Mouse (Mus musculus) MEL (cell line): ENCODE results near the gene Gm32742. TPM values are rescaled to one million over a fixed set of nuclear protein-coding genes. Genes with fewer than 3 reads are reported as not detected.

Experiments used
- DNase-seq: peaks from one replicate; pipeline ENCODE4 v3.0.0; 2011; ENCODE audit warnings: low read depth, low spot score
- H3K27ac ChIP-seq: 2 replicates; pipeline ENCODE4 v1.5.1; 2012; ENCODE audit warnings: low read depth, mild to moderate bottlenecking, control low read depth, low read length, moderate library complexity; ENCODE audit not compliant: control insufficient read depth
- H3K27me3 ChIP-seq, 2 experiments: fragments of 150-350 bp in 1 of 2; sonication (generic) in 1 of 2; 2 replicates each; pipeline ENCODE4 v1.6.1; 2012; ENCODE audit warnings: low read length in 2 of 2, mild to moderate bottlenecking in 2 of 2, improper control_type of control experiment in 1 of 2, moderate library complexity in 1 of 2; ENCODE audit not compliant: insufficient read depth in 2 of 2, control insufficient read depth in 1 of 2
- H3K36me3 ChIP-seq, 2 experiments: 2 replicates each; pipeline ENCODE4 v1.6.1; 2012 to 2014; ENCODE audit warnings: low read length in 2 of 2, improper control_type of control experiment in 1 of 2, inconsistent platforms in 1 of 2, mild to moderate bottlenecking in 1 of 2; ENCODE audit not compliant: insufficient read depth in 2 of 2, control insufficient read depth in 1 of 2
- H3K4me1 ChIP-seq, 2 experiments: fragments of 150-350 bp in 1 of 2; sonication (generic) in 1 of 2; 2 replicates each; pipeline ENCODE4 v1.6.1; 2012; ENCODE audit warnings: low read length in 2 of 2, improper control_type of control experiment in 1 of 2, mild to moderate bottlenecking in 1 of 2; ENCODE audit not compliant: insufficient read depth in 2 of 2, control insufficient read depth in 1 of 2
- H3K4me3 ChIP-seq, 2 experiments: fragments of 150-350 bp in 1 of 2; sonication (generic) in 1 of 2; 2 replicates each; pipeline ENCODE4 v1.5.1; 2012; ENCODE audit warnings: low read depth in 2 of 2, low read length in 2 of 2, mild to moderate bottlenecking in 2 of 2, moderate library complexity in 2 of 2, control low read depth in 1 of 2, improper control_type of control experiment in 1 of 2; ENCODE audit not compliant: control insufficient read depth in 1 of 2, insufficient read depth in 1 of 2
- H3K79me2 ChIP-seq: 2 replicates; pipeline ENCODE4 v1.6.1; 2012; ENCODE audit warnings: mild to moderate bottlenecking, low read length, moderate library complexity; ENCODE audit not compliant: control insufficient read depth, poor library complexity, insufficient read depth
- H3K9ac ChIP-seq: 2 replicates; pipeline ENCODE4 v1.6.1; 2012; ENCODE audit warnings: low read depth, mild to moderate bottlenecking, control low read depth, low read length, moderate library complexity; ENCODE audit not compliant: control insufficient read depth, poor library complexity, severe bottlenecking
- H3K9me3 ChIP-seq: fragments of 150-350 bp; sonication (generic); replicated peaks from 2 replicates; pipeline ENCODE4 v1.6.1; 2012; ENCODE audit warnings: mild to moderate bottlenecking, low read length, improper control_type of control experiment, moderate library complexity; ENCODE audit not compliant: insufficient read depth
- CHD2 ChIP-seq: IDR thresholded peaks from 2 replicates; pipeline ENCODE4 v1.6.1; 2011; ENCODE audit warnings: low read length, improper control_type of control experiment
- CTCF ChIP-seq, 3 experiments: IDR thresholded peaks in 2 of 3; conservative IDR thresholded peaks in 1 of 3; 2 replicates each; pipeline ENCODE4 v1.5.1; 2011 to 2012; ENCODE audit warnings: low read length in 3 of 3, low read depth in 2 of 3, mild to moderate bottlenecking in 2 of 3, improper control_type of control experiment in 1 of 3, inconsistent platforms in 1 of 3, mixed read lengths in 1 of 3, moderate library complexity in 1 of 3; ENCODE audit not compliant: control insufficient read depth in 1 of 3, insufficient read depth in 1 of 3, poor library complexity in 1 of 3, severe bottlenecking in 1 of 3
- E2F4 ChIP-seq: IDR thresholded peaks from 2 replicates; pipeline ENCODE4 v1.6.1; 2011; ENCODE audit warnings: low read depth, low read length, improper control_type of control experiment, borderline replicate concordance
- EP300 ChIP-seq, 2 experiments: IDR thresholded peaks; 2 replicates each; pipeline ENCODE4 v1.6.1; 2011; ENCODE audit warnings: improper control_type of control experiment in 2 of 2, low read length in 2 of 2, low read depth in 1 of 2, mild to moderate bottlenecking in 1 of 2
- GABPA ChIP-seq: IDR thresholded peaks from 2 replicates; pipeline ENCODE4 v1.6.1; 2012; ENCODE audit warnings: low read depth, mild to moderate bottlenecking, inconsistent platforms, low read length, improper control_type of control experiment, moderate library complexity
- JUND ChIP-seq: IDR thresholded peaks from 2 replicates; pipeline ENCODE4 v1.6.1; 2011; ENCODE audit warnings: low read depth, mild to moderate bottlenecking, improper control_type of control experiment, low read length
- MAFK ChIP-seq: IDR thresholded peaks from 2 replicates; pipeline ENCODE4 v1.6.1; 2011; ENCODE audit warnings: low read depth, mild to moderate bottlenecking, low read length, improper control_type of control experiment, borderline replicate concordance
- MAX ChIP-seq: IDR thresholded peaks from 2 replicates; pipeline ENCODE4 v1.6.1; 2011; ENCODE audit warnings: low read length, improper control_type of control experiment
- MAZ ChIP-seq: IDR thresholded peaks from 2 replicates; pipeline ENCODE4 v1.6.1; 2012; ENCODE audit warnings: low read depth, mild to moderate bottlenecking, inconsistent platforms, low read length, improper control_type of control experiment
- MEF2A ChIP-seq: IDR thresholded peaks from 2 replicates; pipeline ENCODE4 v1.6.1; 2014; ENCODE audit warnings: low read depth, mild to moderate bottlenecking, inconsistent platforms, low read length, improper control_type of control experiment; ENCODE audit not compliant: poor library complexity, insufficient replicate concordance, severe bottlenecking; ENCODE audit errors: extremely low read depth
- NELFE ChIP-seq: IDR thresholded peaks from 2 replicates; pipeline ENCODE4 v1.6.1; 2011; ENCODE audit warnings: low read depth, low read length, improper control_type of control experiment
- POLR2A ChIP-seq, 2 experiments: IDR thresholded peaks; 2 replicates each; pipeline ENCODE4 v1.6.1; 2011 to 2012; ENCODE audit warnings: low read length in 2 of 2, mild to moderate bottlenecking in 2 of 2, control low read depth in 1 of 2, improper control_type of control experiment in 1 of 2, low read depth in 1 of 2, moderate library complexity in 1 of 2; ENCODE audit not compliant: control insufficient read depth in 1 of 2, insufficient read depth in 1 of 2, poor library complexity in 1 of 2
- RAD21 ChIP-seq: IDR thresholded peaks from 2 replicates; pipeline ENCODE4 v1.6.1; 2011; ENCODE audit warnings: mild to moderate bottlenecking, low read depth, low read length, improper control_type of control experiment
- SMC3 ChIP-seq: IDR thresholded peaks from 2 replicates; pipeline ENCODE4 v1.6.1; 2011; ENCODE audit warnings: low read depth, low read length, improper control_type of control experiment
- TAL1 ChIP-seq: IDR thresholded peaks from 2 replicates; pipeline ENCODE4 v1.6.1; 2012; ENCODE audit warnings: mild to moderate bottlenecking, inconsistent platforms, low read length, moderate library complexity, mixed read lengths
- TBP ChIP-seq: IDR thresholded peaks from 2 replicates; pipeline ENCODE4 v1.8.0; 2011; ENCODE audit warnings: low read depth, low read length, improper control_type of control experiment
- TCF12 ChIP-seq: IDR thresholded peaks from 2 replicates; pipeline ENCODE4 v1.6.1; 2014; ENCODE audit warnings: low read depth, mild to moderate bottlenecking, inconsistent platforms, low read length, improper control_type of control experiment, moderate library complexity
- UBTF ChIP-seq: IDR thresholded peaks from 2 replicates; pipeline ENCODE4 v1.6.1; 2012; ENCODE audit warnings: low read depth, mild to moderate bottlenecking, inconsistent platforms, low read length, improper control_type of control experiment, moderate library complexity, borderline replicate concordance; ENCODE audit not compliant: insufficient read depth
- USF2 ChIP-seq, 2 experiments: IDR thresholded peaks; 2 replicates each; pipeline ENCODE4 v1.6.1; 2011 to 2012; ENCODE audit warnings: improper control_type of control experiment in 2 of 2, low read length in 2 of 2, borderline replicate concordance in 1 of 2, inconsistent platforms in 1 of 2, low read depth in 1 of 2, mild to moderate bottlenecking in 1 of 2; ENCODE audit not compliant: insufficient read depth in 1 of 2
- ZC3H11A ChIP-seq: IDR thresholded peaks from 2 replicates; pipeline ENCODE4 v1.6.1; 2012; ENCODE audit warnings: low read depth, mild to moderate bottlenecking, inconsistent platforms, low read length, improper control_type of control experiment
- ZNF384 ChIP-seq: IDR thresholded peaks from 2 replicates; pipeline ENCODE4 v1.6.1; 2012; ENCODE audit warnings: low read depth, mild to moderate bottlenecking, inconsistent platforms, low read length, improper control_type of control experiment
- polyA plus RNA-seq, 2 experiments: library from polyadenylated mRNA; stranded (reverse) in 1 of 2; unstranded in 1 of 2; fragments of >175 nt in 1 of 2; fragments of >200 nt in 1 of 2; gene quantifications; 2 replicates each; pipeline versions ENCODE4 v1.2.1 to v1.2.4; 2012; ENCODE audit warnings: low replicate concordance in 2 of 2, low read depth in 1 of 2; ENCODE audit not compliant: insufficient read length in 2 of 2, insufficient read depth in 1 of 2, missing spikeins in 1 of 2
- total RNA-seq: library from RNA; depleted of rRNA; stranded (reverse); fragments of 300-350 nt; gene quantifications from 2 replicates; pipeline ENCODE4 v1.2.3, GENCODE M21; 2012

The Gm32742 gene
- total and polyA plus RNA-seq, 3 experiments = 0.01 TPM; not detected in 2

DNA sequence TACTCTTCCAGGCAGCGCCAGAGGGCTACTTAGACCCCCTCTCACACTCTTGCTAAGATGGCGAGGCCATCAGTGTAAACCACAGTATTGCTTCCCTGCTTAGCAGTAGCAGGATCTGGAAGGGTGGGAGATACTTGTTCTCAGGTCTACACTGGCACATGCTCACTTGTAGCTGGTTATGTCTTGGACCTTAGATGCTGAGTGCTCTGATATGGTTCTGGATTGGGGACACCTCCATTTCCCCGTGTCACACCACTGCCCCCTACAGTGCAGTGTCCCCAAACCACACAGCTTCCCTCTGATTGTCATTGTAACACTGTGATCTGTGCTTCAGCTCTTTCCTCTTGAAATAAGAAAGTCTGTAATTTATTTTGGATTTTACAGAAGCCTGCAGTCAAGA, 28.3 kb downstream of the Gm32742 start:
- no peak overlapping the region for H3K4me3 ChIP-seq
- peak; percentile 72 for DNase-seq

DNA sequence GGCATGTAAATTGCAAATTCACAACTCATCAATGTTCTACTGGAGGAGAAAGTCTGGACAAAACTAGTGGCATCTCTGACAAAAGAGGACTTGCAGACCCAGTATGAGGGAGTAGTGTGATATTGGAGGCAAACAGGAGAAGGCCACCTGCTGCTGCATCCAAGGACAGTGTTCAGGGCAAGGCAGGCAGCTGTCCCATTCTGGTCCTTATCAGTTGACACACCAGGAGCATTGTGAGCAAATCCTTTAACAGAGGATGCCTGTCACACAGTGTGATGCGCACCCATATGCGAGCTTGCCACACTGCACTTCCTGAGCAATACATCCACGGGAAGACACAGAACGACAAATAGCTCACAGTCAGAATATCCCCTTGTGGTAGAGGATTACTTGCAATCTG, 50.5 kb downstream of the Gm32742 start:
- Histone ChIP-seq H3K27ac (no peak overlapping the region), H3K4me3 (no peak overlapping the region), H3K27me3 (peaks cover 9% of the 10 kb centered on the region in 2 experiments; a peak in 3 of 4 replicates), H3K79me2 (no peaks in the 10 kb centered on the region), H3K4me1 (no peaks in the 10 kb centered on the region), H3K9ac (no peak overlapping the region), H3K36me3 (no peaks in the 10 kb centered on the region), H3K9me3 (no peaks in the 10 kb centered on the region)
- DNase-seq = no peak
- TF ChIP-seq MEF2A (no peak), MAFK (no peak), E2F4 (no peak), TAL1 (no peak), TBP (no peak), MAZ (no peak), JUND (no peak), TCF12 (no peak), GABPA (no peak), EP300 (IDR thresholded peaks at IDR 0.05; ENCODE audit: low read depth in 1 of 2, low read length in 2 of 2) (no peak), ZNF384 (no peak), POLR2A (IDR thresholded peaks at IDR 0.05; ENCODE audit: control insufficient read depth in 1 of 2, insufficient read depth in 1 of 2, low read depth in 1 of 2, low read length in 2 of 2, poor library complexity in 1 of 2) (no peak), SMC3 (no peak), MAX (no peak), RAD21 (no peak), UBTF (no peak), CHD2 (no peak), USF2 (IDR thresholded peaks at IDR 0.05; ENCODE audit: borderline replicate concordance in 1 of 2, insufficient read depth in 1 of 2, low read depth in 1 of 2, low read length in 2 of 2) (no peak), ZC3H11A (no peak)

More for the DNA sequence above, 28.3 kb downstream of the Gm32742 start:
- Histone ChIP-seq H3K9me3 (no peaks in the 10 kb centered on the region), H3K9ac (no peak overlapping the region), H3K27me3 (no peaks in the 10 kb centered on the region), H3K4me1 (peaks cover 14 to 32% of the 10 kb centered on the region in 2 experiments), H3K27ac (peak overlapping the region; percentile 34; the same call in 1 of the 2 replicates), H3K79me2 (no peaks in the 10 kb centered on the region), H3K36me3 (peaks cover 0 to 26% of the 10 kb centered on the region in 2 experiments; a peak in 2 of 4 replicates)
- TF ChIP-seq RAD21 (peak; percentile 65), SMC3 (peak; percentile 50), ZC3H11A (peak; percentile 20; the same call in 1 of the 2 replicates), NELFE (no peak), CTCF (IDR thresholded peaks at IDR 0.05 in 2 of 3, conservative IDR thresholded peaks at IDR 0.05 in 1 of 3; ENCODE audit: control insufficient read depth in 1 of 3, insufficient read depth in 1 of 3, low read depth in 2 of 3, low read length in 3 of 3, poor library complexity in 1 of 3, severe bottlenecking in 1 of 3) (peak; percentile 65 to 69 (median 67))
